Mouse (Mus musculus): ENCODE measurements around the gene En2. TPM values are rescaled to one million over a fixed set of nuclear protein-coding genes. Genes with fewer than 3 reads are reported as not detected.

Gene En2
- polyA plus RNA-seq, 1 experiment from 2014 or later: not detected

GRCm38 (mm10) chr5:28209549-28210431 is 44.3 kb downstream of the En2 start:
- WGBS (ENCODE audit: insufficient replicate concordance): under 1% methylated on average over 79 of the region's 80 CpGs
- Histone ChIP-seq H3K27me3 (ENCODE audit: control insufficient read depth, insufficient read depth, low read depth, low read length) (peaks cover 60% of the 10 kb centered on the region), H3K4me3 (ENCODE audit: low read depth, low read length) (peak overlapping the region; percentile 30), H3K27ac (ENCODE audit: low read length) (no peak overlapping the region), H3K9ac (ENCODE audit: low read depth, low read length) (no peak overlapping the region), H3K9me3 (replicated peaks; ENCODE audit: control insufficient read depth, low read length) (no peaks in the 10 kb centered on the region), H3K4me2 (ENCODE audit: low read depth, low read length) (peak overlapping the region; percentile 39), H3K4me1 (ENCODE audit: control insufficient read depth, low read depth, low read length) (no peaks in the 10 kb centered on the region), H3K36me3 (ENCODE audit: control insufficient read depth, insufficient read depth) (no peaks in the 10 kb centered on the region)
- no peak for ATAC-seq (ENCODE audit: low read depth)

- Histone ChIP-seq H3K27me3 (ENCODE audit: control insufficient read depth, insufficient read depth, low read depth, low read length) (peaks cover 60% of the 10 kb centered on the region), H3K36me3 (ENCODE audit: control insufficient read depth, insufficient read depth) (no peaks in the 10 kb centered on the region), H3K4me2 (ENCODE audit: low read depth, low read length) (no peak overlapping the region), H3K4me1 (ENCODE audit: control insufficient read depth, low read depth, low read length) (no peaks in the 10 kb centered on the region), H3K9me3 (replicated peaks; ENCODE audit: control insufficient read depth, low read length) (no peaks in the 10 kb centered on the region), H3K27ac (ENCODE audit: low read length) (no peak overlapping the region), H3K4me3 (ENCODE audit: low read depth, low read length) (no peak overlapping the region), H3K9ac (ENCODE audit: low read depth, low read length) (no peak overlapping the region)
- 1% methylated on average over 29 of the region's 29 CpGs for WGBS (ENCODE audit: insufficient replicate concordance)
- no peak for ATAC-seq (ENCODE audit: low read depth)
Observed at GRCm38 (mm10) chr5:28210591-28211550, 45.4 kb downstream of the En2 start.

- Histone ChIP-seq H3K36me3 (ENCODE audit: control insufficient read depth, insufficient read depth) (no peaks in the 10 kb centered on the region), H3K27ac (ENCODE audit: low read length) (no peak overlapping the region), H3K4me1 (ENCODE audit: control insufficient read depth, low read depth, low read length) (no peaks in the 10 kb centered on the region), H3K4me2 (ENCODE audit: low read depth, low read length) (no peak overlapping the region), H3K27me3 (ENCODE audit: control insufficient read depth, insufficient read depth, low read depth, low read length) (peaks cover 60% of the 10 kb centered on the region), H3K9me3 (replicated peaks; ENCODE audit: control insufficient read depth, low read length) (no peaks in the 10 kb centered on the region), H3K4me3 (ENCODE audit: low read depth, low read length) (no peak overlapping the region), H3K9ac (ENCODE audit: low read depth, low read length) (no peak overlapping the region)
- ATAC-seq (ENCODE audit: low read depth): no peak
- WGBS (ENCODE audit: insufficient replicate concordance): 7% methylated on average over 15 of the region's 15 CpGs
Observed at GRCm38 (mm10) chr5:28211651-28212310, 46.3 kb downstream of the En2 start.

GRCm38 (mm10) chr5:28213441-28213840 is 47.9 kb downstream of the En2 start:
- Histone ChIP-seq H3K27me3 (ENCODE audit: control insufficient read depth, insufficient read depth, low read depth, low read length) (peaks cover 48% of the 10 kb centered on the region), H3K36me3 (ENCODE audit: control insufficient read depth, insufficient read depth) (no peaks in the 10 kb centered on the region), H3K4me2 (ENCODE audit: low read depth, low read length) (no peak overlapping the region), H3K4me3 (ENCODE audit: low read depth, low read length) (no peak overlapping the region), H3K9ac (ENCODE audit: low read depth, low read length) (no peak overlapping the region), H3K27ac (ENCODE audit: low read length) (no peak overlapping the region), H3K4me1 (ENCODE audit: control insufficient read depth, low read depth, low read length) (no peaks in the 10 kb centered on the region), H3K9me3 (replicated peaks; ENCODE audit: control insufficient read depth, low read length) (no peaks in the 10 kb centered on the region)
- 26% methylated on average over 2 of the region's 2 CpGs for WGBS (ENCODE audit: insufficient replicate concordance)
- no peak for ATAC-seq (ENCODE audit: low read depth)

- no peaks in the 10 kb centered on the region for H3K9me3 ChIP-seq (replicated peaks; ENCODE audit: control insufficient read depth, low read length)
- 59% methylated on average over 1 of the region's 1 CpGs for WGBS (ENCODE audit: insufficient replicate concordance)
- H3K9ac ChIP-seq (ENCODE audit: low read depth, low read length): no peak overlapping the region
Observed at GRCm38 (mm10) chr5:28219596-28219995, 54.1 kb downstream of the En2 start.

More at GRCm38 (mm10) chr5:28219596-28219995, 54.1 kb downstream of the En2 start:
- no peak overlapping the region for H3K4me2 ChIP-seq (ENCODE audit: low read depth, low read length)
- H3K36me3 ChIP-seq (ENCODE audit: control insufficient read depth, insufficient read depth): no peaks in the 10 kb centered on the region
- no peaks in the 10 kb centered on the region for H3K27me3 ChIP-seq (ENCODE audit: control insufficient read depth, insufficient read depth, low read depth, low read length)
- H3K27ac ChIP-seq (ENCODE audit: low read length): no peak overlapping the region
- no peak for ATAC-seq (ENCODE audit: low read depth)
- H3K4me3 ChIP-seq (ENCODE audit: low read depth, low read length): no peak overlapping the region
- no peaks in the 10 kb centered on the region for H3K4me1 ChIP-seq (ENCODE audit: control insufficient read depth, low read depth, low read length)

Other genes with a start within 250 kb of the En2 start
- gene Insig1, start 94.3 kb upstream of the En2 start, polyA plus RNA-seq (2015; fragmentation: Nextera tagmentation; extraction: Ambion mirVana): 67.7 and 90.8 TPM in 2 replicates
- not detected in 2 replicates for gene Cnpy1, start 80.1 kb downstream of the En2 start, polyA plus RNA-seq (2015; fragmentation: Nextera tagmentation; extraction: Ambion mirVana)
- gene Rbm33, start 151.4 kb downstream of the En2 start, polyA plus RNA-seq (2015; fragmentation: Nextera tagmentation; extraction: Ambion mirVana): 5.9 and 6.9 TPM in 2 replicates

Measured in liver, embryonic 16.5 days (tissue).